Mouse (Mus musculus): ENCODE data around the gene Bax.
"Not testable (repeated sequence)": the region's sequence is repeated elsewhere in the genome, so short reads cannot be mapped to it uniquely, and the experiment has no call there.

Gene Bax

GRCm38 (mm10) chr7:45481374-45481927 lies 14.8 kb upstream of the Bax start, which contains the start of gene Tulp2:
Gene Tulp2 (plus strand): TSS chr7:45481877.
- peak; percentile 82 for DNase-seq

- not testable (repeated sequence) for DNase-seq
These were observed 13.6 kb upstream of the Bax start for GRCm38 (mm10) chr7:45480310-45480709.

GRCm38 (mm10) chr7:45478774-45479173 lies 12.1 kb upstream of the Bax start:
- no peak for DNase-seq

- peak; percentile 73 for DNase-seq
These were observed 10.3 kb upstream of the Bax start for GRCm38 (mm10) chr7:45477003-45477402.

- DNase-seq: no peak
These were observed 9.8 kb upstream of the Bax start for GRCm38 (mm10) chr7:45476453-45476852.

GRCm38 (mm10) chr7:45475291-45475969 lies 8.7 kb upstream of the Bax start:
- peak; percentile 78 for DNase-seq

GRCm38 (mm10) chr7:45470869-45471268 lies 4.2 kb upstream of the Bax start:
- DNase-seq: peak; percentile 86

- no peak for DNase-seq
These were observed 482 bp upstream of the Bax start for GRCm38 (mm10) chr7:45467090-45467670.

- DNase-seq: no peak
These were observed 1.1 kb downstream of the Bax start for GRCm38 (mm10) chr7:45465549-45465948.

GRCm38 (mm10) chr7:45465112-45465511 lies 1.6 kb downstream of the Bax start:
- DNase-seq: no peak

- DNase-seq: no peak
These were observed 2.5 kb downstream of the Bax start for GRCm38 (mm10) chr7:45463987-45464778.

GRCm38 (mm10) chr7:45462868-45463267 lies 3.8 kb downstream of the Bax start:
- DNase-seq: not testable (repeated sequence)

- no peak for DNase-seq
These were observed 4.4 kb downstream of the Bax start for GRCm38 (mm10) chr7:45462325-45462724.

- DNase-seq: no peak
These were observed 4.9 kb downstream of the Bax start for GRCm38 (mm10) chr7:45461781-45462180.

GRCm38 (mm10) chr7:45461326-45461725 lies 5.4 kb downstream of the Bax start:
- no peak for DNase-seq

- peak; percentile 83 for DNase-seq
These were observed 5.8 kb downstream of the Bax start for GRCm38 (mm10) chr7:45460860-45461314.

- peak; percentile 90 for DNase-seq
These were observed 6.3 kb downstream of the Bax start for GRCm38 (mm10) chr7:45460377-45460776.

GRCm38 (mm10) chr7:45459564-45460140 lies 7.0 kb downstream of the Bax start, which contains the start of gene Ftl1:
Gene Ftl1 (minus strand): TSS chr7:45459884.
- DNase-seq: peak; percentile 99

- DNase-seq: peak; percentile 73
These were observed 7.7 kb downstream of the Bax start for GRCm38 (mm10) chr7:45458748-45459563.

- DNase-seq: peak; percentile 88
These were observed 9.3 kb downstream of the Bax start for GRCm38 (mm10) chr7:45457204-45458060.

GRCm38 (mm10) chr7:45456721-45457203 lies 9.9 kb downstream of the Bax start:
- no peak for DNase-seq

Measured in kidney, adult 9 months (tissue).